Mouse (Mus musculus) adrenal gland, adult 8-10 months (tissue): ENCODE measurements around the gene Scgb2b20. TPM values are rescaled to one million over a fixed set of nuclear protein-coding genes. Genes with fewer than 3 reads are reported as not detected.
"Not testable (repeated sequence)": the region's sequence is repeated elsewhere in the genome, so short reads cannot be mapped to it uniquely, and the experiment has no call there.

Experiments used
- DNase-seq: peaks from one replicate; pipeline ENCODE4 v3.0.0; 2022
- total RNA-seq, 4 experiments: library from RNA; stranded (reverse); gene quantifications; 2 replicates each; pipeline ENCODE4 v1.2.4; 2022

Gene Scgb2b20
- not detected for total RNA-seq

GRCm38 (mm10) chr7:33366222-33366621 is at the start of gene Scgb2b20:
Gene Scgb2b20 (minus strand): TSS chr7:33366322.
- DNase-seq: not testable (repeated sequence)

GRCm38 (mm10) chr7:33409681-33410080 is 43.6 kb upstream of the Scgb2b20 start:
- not testable (repeated sequence) for DNase-seq

GRCm38 (mm10) chr7:33401650-33402049 is 35.5 kb upstream of the Scgb2b20 start:
- no peak for DNase-seq

DNA sequence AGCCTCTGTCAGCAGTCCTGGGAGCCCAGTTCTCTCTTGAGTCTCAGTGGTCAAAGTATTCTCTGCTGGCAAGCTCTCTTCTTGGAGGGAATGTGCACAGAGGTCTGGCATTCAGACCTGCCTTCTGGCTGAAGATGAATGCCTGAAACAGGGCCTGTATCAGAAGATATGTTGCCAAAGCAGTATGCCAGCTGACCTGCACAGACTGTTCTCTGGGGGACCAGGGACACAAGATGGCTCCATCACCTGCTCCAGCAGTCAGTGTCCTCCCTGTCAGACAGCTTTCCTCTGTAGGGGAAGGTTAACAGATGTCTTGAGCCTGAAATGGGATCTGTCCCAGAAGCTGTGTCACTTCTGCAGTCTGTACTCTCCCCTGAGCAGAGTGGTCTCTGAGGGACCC is 33.6 kb upstream of the Scgb2b20 start:
- DNase-seq: not testable (repeated sequence)

DNA sequence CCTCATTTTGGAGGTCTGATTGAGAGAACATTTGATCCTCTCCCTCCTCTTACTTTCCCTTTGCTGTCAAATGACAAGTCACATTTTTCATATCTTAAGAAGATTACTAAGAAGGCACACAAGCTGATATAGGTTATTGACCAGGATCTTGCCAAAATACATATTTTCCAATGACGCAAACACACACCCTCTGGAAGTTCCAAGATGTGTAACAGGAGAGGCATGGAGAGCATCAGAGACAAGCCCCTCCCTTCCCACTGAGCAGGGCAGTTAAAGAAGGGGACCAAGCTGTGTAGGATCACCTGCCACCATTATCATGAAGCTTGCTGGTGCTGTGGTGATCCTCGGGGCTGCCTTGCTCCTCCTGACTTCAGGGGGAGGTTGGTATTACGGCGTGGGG is 6.8 kb upstream of the Scgb2b20 start, which contains the start of gene Scgb1b20:
TSS of gene Scgb1b20 (plus strand) at position 301 of the 400 bp plus-strand sequence.
- DNase-seq: not testable (repeated sequence)

Other genes with a start within 250 kb of the Scgb2b20 start
- gene Scgb2b18, start 192.5 kb downstream of the Scgb2b20 start, total RNA-seq: not detected
- not detected for gene Scgb1b18, start 180.8 kb downstream of the Scgb2b20 start, total RNA-seq
- gene Scgb2b19, start 86.0 kb downstream of the Scgb2b20 start, total RNA-seq: not detected
- not detected for gene Scgb1b19, start 79.0 kb downstream of the Scgb2b20 start, total RNA-seq
- gene Scgb1b20, start 6.9 kb upstream of the Scgb2b20 start, total RNA-seq: not detected
- gene Scgb2b21, start 154.1 kb upstream of the Scgb2b20 start, total RNA-seq: not detected